Mouse (Mus musculus) cerebellum, postnatal 25 days (tissue): ENCODE measurements around the gene Slc4a5.
"Not testable (repeated sequence)": the region's sequence is repeated elsewhere in the genome, so short reads cannot be mapped to it uniquely, and the experiment has no call there.

Experiments
- DNase-seq, 2 experiments: peaks; one replicate each; pipeline ENCODE4 v3.0.0; 2021; ENCODE audit warnings: mixed read lengths in 2 of 2

Gene Slc4a5

DNA sequence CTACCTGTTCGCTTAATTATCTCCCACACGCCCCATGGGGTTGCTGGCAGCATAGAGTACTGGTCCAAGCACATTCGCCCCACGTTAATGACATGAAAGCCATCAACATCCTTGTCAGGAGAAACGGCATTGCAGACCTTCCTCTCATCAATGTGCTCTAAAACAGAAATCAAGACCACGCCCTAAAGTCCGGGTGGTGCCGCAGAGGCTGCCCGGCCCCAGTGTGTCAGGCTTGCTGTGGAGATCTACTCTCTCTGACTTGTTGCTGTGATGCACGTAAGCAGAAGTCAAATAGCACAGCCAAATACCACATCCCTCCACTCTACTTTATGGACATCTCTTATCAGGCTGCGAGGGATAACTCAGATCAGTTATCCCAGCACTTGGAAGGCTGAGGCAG is 91.6 kb downstream of the Slc4a5 start:
- DNase-seq: no peak

- DNase-seq: no peak
Measured at GRCm38 (mm10) chr6:83312021-83312420, 92.4 kb downstream of the Slc4a5 start.

GRCm38 (mm10) chr6:83312514-83312913 is 92.9 kb downstream of the Slc4a5 start:
- no peak for DNase-seq

- no peak for DNase-seq
Measured at GRCm38 (mm10) chr6:83315293-83315692, 95.7 kb downstream of the Slc4a5 start.

DNA sequence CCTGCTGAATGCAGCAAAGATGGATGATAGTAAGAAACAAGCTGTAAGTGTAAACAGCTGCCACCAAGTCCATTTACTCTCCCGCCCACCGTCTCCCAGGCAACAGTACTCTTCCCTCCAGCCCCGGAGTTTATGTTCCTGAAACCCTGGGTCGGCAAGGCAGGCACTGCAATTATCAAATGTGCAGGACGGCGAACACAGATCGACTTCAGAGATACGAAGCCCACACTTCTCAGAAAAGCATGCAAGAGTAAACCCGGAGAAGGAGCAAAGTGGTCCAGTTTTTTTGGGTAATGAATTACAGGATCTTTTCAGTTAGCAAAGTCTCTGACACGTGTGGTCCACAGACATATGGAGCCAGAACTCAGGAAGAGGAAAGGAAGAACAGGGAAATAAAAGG is 96.4 kb downstream of the Slc4a5 start:
- DNase-seq: no peak

DNA sequence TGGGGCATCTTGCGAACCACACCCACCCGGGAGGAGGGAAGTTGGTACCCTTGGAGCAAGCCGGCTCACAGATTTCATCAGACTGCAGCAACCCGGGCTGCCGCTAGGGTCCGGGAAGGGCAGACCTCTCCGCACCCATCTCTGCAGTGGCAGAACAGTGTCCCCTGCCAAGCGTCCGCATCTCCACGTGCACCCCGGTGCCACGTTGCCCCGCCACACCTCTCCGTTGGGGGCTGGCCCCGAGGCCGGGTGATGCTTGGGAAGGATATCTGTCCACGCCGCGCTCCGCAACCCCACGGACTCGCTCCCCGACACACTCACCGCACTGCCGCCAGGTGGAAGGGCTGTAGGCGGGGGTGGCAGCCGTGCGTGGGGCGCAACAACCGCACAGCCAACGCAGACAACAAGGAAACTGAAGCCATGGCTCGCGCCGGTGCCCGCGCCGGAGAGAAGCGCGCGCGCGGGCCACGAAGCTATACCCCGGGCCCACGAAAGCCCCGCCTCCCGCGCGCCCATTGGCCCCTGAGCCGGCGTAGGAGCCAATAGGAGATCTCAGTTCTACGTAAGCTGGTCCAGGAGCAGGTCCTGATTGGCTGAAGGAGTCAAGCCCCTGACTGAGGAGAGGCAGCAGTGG is 97.6 kb downstream of the Slc4a5 start:
- peak; percentile 92 to 96 for DNase-seq

- DNase-seq: no peak
Measured at GRCm38 (mm10) chr6:83321927-83322326, 102.3 kb downstream of the Slc4a5 start.

DNA sequence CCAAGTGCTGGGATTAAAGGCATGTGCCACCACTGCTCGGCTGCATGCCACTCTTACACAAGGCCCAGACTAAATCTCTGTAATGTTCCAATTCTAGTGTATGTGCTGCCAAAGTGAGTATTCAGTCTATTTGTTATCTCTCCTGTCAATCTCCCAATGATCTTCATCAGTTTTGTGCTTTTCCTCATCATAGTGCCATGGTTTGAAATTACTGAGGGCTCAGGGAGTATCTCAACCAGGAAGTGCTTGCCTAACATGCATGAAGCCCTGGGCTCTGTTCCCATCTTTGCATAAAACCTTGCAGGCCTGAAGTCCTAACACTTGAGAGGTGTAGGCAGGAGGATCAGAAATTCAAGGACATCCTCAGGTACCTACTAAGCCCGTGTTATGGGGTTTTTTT is 103.2 kb downstream of the Slc4a5 start:
- DNase-seq: no peak

- no peak for DNase-seq
Measured at GRCm38 (mm10) chr6:83323652-83324419, 104.2 kb downstream of the Slc4a5 start.

GRCm38 (mm10) chr6:83325525-83326393 is 106.1 kb downstream of the Slc4a5 start, which contains the start of the genes Mthfd2 and Mob1a:
Gene Mthfd2, minus strand, starts transcription at chr6:83325908.
Gene Mob1a, plus strand, starts transcription at chr6:83326016.
- DNase-seq: peak; percentile 95 to 96

DNA sequence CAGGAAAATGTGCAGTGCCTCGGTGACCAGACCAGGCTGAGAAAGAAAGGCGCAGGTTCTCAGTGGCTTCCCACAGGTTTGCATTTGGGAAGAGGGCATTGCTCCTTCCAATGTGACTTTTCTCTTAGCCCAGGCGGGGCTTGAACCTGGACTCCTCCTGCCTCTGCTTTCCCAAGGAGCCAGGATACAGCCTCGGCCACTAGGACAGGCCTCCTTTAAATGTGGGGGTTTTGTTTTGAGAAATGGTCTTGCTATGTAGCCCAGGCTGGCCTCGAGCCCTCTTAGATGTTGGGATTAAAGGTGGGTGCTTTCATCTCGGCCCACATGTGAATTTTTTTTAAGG is 106.7 kb downstream of the Slc4a5 start:
- no peak for DNase-seq

DNA sequence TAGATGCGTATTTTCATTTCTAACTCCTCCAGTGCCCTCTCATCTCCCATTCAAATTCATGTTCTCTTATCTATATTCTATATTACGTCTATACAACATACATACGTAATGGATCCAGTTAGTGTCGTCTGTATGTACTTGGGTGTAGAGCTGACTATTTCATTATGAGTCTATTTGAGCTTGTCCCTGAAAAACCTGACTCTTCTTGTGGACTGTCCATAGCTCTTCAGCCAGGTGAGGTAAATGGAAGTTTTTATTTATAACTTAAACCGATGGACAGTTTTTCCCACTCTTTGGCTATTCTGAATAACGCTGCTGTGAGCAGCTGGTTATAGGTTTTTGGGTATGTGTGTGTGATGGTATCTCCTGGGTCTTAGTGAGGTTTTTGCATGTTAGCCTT is 107.1 kb downstream of the Slc4a5 start:
- DNase-seq: no peak

DNA sequence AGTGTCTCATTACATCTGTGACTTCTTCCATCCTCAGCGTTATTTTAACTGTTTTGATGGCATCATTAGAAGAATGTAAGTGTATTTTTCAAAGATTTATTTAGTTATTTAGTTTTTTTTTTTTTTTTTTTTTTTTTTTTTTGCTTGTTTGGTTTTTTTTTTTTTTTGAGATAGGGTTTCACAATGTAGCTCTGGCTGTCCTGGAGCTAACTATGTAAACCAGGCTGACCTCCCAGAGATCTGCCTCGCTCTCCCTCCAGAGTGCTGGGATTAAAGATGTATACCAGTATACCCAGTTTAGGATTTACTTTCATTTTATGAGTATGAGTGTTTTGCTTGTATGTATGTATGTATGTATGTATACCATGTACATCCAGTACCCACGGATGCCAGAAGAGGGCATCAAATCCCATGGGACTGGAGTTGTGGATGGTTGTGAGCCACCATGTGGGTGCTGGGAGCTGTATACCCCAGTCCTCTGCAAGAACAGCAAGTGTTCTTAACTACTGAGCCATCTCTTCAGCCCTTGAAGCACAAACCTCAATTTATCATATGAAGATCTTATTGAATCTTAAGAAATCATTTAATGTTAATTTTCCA is 108.1 kb downstream of the Slc4a5 start:
- DNase-seq: no peak

GRCm38 (mm10) chr6:83341387-83341786 is 121.8 kb downstream of the Slc4a5 start:
- peak; percentile 70 to 87 for DNase-seq

- DNase-seq: peak; percentile 40 to 68
Measured at GRCm38 (mm10) chr6:83342957-83343356, 123.3 kb downstream of the Slc4a5 start.

GRCm38 (mm10) chr6:83345285-83345684 is 125.7 kb downstream of the Slc4a5 start:
- not testable (repeated sequence) for DNase-seq

DNA sequence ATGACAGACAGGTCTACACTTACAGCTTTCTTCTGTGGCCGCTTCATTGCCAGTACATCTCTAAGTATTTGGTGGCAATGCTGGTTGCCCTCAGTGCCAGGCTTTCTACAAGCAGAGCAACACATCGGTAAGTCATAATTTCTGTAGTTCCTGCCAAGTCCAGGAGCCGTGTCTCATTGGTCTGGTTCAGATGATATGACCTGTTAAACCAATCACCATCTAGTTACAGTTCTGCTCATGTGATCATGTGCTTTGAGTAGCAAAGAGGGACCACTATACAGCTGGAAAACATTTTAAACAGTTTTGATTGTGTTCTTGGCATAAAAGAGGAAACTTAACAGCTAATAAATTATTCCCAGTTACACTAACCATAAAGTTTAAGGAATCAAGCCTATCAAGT is 128.3 kb downstream of the Slc4a5 start:
- no peak for DNase-seq

DNA sequence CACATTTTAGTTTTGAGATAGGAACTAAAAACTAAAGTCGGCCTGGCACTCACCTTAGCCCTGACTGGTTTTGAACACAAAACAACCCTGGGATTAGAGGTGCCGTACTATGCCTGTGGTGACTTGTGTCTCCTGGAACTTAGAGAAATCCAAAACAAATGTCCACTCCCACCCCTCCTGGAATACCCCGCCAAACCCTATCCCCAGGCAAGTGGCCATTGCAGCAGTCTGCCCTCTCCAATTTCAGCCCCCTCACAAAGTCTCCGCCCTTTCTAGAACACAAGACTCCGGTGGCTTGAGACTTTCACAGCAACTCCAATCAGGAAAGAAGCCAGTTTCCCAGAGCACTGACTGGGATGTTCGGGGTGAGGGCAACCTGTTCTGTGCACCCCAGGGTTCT is 129.2 kb downstream of the Slc4a5 start, which contains the start of gene Bola3:
TSS of gene Bola3 (plus strand) at position 275 of the 400 bp plus-strand sequence.
- DNase-seq: no peak

DNA sequence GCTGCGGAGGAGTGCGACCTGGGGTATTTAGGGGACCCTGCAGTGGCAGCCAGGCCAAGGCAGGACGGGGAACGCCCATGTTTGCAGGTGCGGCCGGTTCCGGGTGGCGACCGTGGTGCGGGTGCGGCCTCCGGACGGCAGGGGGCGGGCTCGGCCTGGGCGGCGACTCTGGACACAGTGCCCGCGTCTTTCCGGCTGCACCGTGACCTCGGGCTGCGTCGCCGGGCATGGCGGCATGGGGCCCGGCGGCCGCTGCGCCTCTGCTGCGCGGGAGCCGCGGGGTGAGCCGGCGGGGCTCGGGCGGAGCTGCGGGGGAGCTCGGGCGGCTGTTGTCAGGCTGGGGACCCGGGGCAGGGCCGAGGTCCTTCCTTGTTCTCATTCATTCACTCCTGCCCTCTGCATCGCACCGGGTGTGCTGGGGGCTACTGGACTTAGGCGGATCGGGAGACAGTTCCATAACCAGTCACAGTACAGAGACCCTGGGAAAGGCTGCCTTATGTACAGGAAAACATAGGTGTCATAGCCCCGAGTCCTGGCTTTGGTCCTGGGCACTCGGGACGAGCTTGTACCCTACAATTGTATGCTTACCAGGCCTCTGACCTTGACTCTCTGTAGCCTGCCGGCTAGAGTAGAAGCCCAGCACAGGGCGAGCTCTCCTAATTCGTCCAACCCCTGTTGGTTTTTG is 129.8 kb downstream of the Slc4a5 start:
- peak; percentile 97 to 99 for DNase-seq

GRCm38 (mm10) chr6:83350172-83350571 is 130.5 kb downstream of the Slc4a5 start:
- peak in 1 of 2 experiments; percentile 15 for DNase-seq

GRCm38 (mm10) chr6:83350851-83351405 is 131.3 kb downstream of the Slc4a5 start:
- peak in 1 of 2 experiments; percentile 9 for DNase-seq
